Mouse (Mus musculus) forebrain, embryonic 14.5 days (tissue): Measurements from ENCODE around the gene Iqgap1. TPM values are rescaled to one million over a fixed set of nuclear protein-coding genes. Genes with fewer than 3 reads are reported as not detected.

Experiments
- ATAC-seq: fragments of 200-750 bp; cut with Nextera tagmentation; 2 replicates; pipeline ENCODE4 v1.8.0; 2017; ENCODE audit warnings: mild to moderate bottlenecking, moderate library complexity
- DNase-seq: peaks from one replicate; pipeline ENCODE4 v3.0.0-alpha.2; 2015; ENCODE audit warnings: low spot score
- H3K27ac ChIP-seq: fragments of 300-500 bp; sonication (generic); 2 replicates; pipeline ENCODE4 v1.5.1; 2014; ENCODE audit warnings: low read depth, mild to moderate bottlenecking, control low read depth, low read length, moderate library complexity
- H3K27me3 ChIP-seq: fragments of 300-500 bp; sonication (generic); replicated peaks from 2 replicates; pipeline ENCODE4 v1.6.1; 2014; ENCODE audit warnings: low read length, control low read depth, mixed read lengths; ENCODE audit not compliant: control insufficient read depth, insufficient read depth
- H3K36me3 ChIP-seq: fragments of 300-500 bp; sonication (generic); 2 replicates; pipeline ENCODE4 v1.6.1; 2014; ENCODE audit warnings: low read length, control low read depth; ENCODE audit not compliant: control insufficient read depth, insufficient read depth
- H3K4me1 ChIP-seq: fragments of 300-500 bp; sonication (generic); 2 replicates; pipeline ENCODE4 v1.6.1; 2014; ENCODE audit warnings: antibody characterized with exemption, low read length, control low read depth; ENCODE audit not compliant: control insufficient read depth, insufficient read depth
- H3K4me2 ChIP-seq: fragments of 300-500 bp; sonication (generic); 2 replicates; pipeline ENCODE4 v1.6.1; 2014; ENCODE audit warnings: mild to moderate bottlenecking, control low read depth, low read length
- H3K4me3 ChIP-seq: fragments of 300-500 bp; sonication (generic); 2 replicates; pipeline ENCODE4 v1.5.1; 2014; ENCODE audit warnings: low read depth, low read length, control low read depth
- H3K9ac ChIP-seq: fragments of 300-500 bp; sonication (generic); 2 replicates; pipeline ENCODE4 v1.6.1; 2014; ENCODE audit warnings: mild to moderate bottlenecking, low read length, control low read depth, moderate library complexity
- H3K9me3 ChIP-seq: fragments of 300-500 bp; sonication (generic); replicated peaks from 2 replicates; pipeline ENCODE4 v1.6.1; 2016; ENCODE audit warnings: low read length, control low read depth, mixed read lengths; ENCODE audit not compliant: control insufficient read depth
- WGBS: fragments of 180-500 bp; shearing (Covaris S2); extraction: QIAGEN DNeasy Blood & Tissue Kit; methylation state at CpG from one replicate; pipeline ENCODE4 v1.1.7; 2014; 5-methylcytosine and 5-hydroxymethylcytosine counted together
- polyA plus RNA-seq: library from polyadenylated mRNA; unstranded; fragments of >200 nt; fragmentation: Nextera tagmentation; extraction: Ambion mirVana; gene quantifications from 2 replicates; pipeline ENCODE4 v1.2.1, GENCODE M21; 2014

The Iqgap1 gene
- polyA plus RNA-seq, 1 experiment from 2014 or later = 16.5 TPM

DNA sequence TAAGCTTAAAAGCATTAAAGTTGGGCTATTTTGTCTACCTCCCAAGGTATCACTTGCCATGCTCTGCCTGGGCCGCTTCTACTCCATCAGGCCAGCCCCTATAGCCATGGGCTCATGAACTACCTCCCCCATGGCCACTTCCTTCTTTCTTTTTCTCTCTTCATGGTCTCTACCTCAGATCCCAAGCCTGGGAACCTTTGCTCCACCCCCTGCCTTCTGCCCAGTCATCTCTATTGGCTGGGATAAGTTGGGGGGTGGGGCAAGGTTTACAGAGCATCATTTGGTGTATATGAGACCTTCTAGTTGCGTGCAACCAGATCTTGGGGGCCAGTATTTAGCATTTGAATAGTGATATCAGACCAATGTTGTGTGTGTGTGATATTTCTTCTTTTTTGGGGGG, 36.7 kb upstream of the Iqgap1 start:
- Histone ChIP-seq H3K27me3 (no peaks in the 10 kb centered on the region), H3K9ac (no peak overlapping the region), H3K4me3 (no peak overlapping the region), H3K4me1 (peaks cover 17% of the 10 kb centered on the region), H3K36me3 (peaks cover 41% of the 10 kb centered on the region), H3K9me3 (no peaks in the 10 kb centered on the region), H3K4me2 (peak overlapping the region; percentile 78), H3K27ac (no peak overlapping the region)
- DNase-seq = no peak
- no peak for ATAC-seq
- WGBS = 83% methylated on average over 2 of the region's 2 CpGs

DNA sequence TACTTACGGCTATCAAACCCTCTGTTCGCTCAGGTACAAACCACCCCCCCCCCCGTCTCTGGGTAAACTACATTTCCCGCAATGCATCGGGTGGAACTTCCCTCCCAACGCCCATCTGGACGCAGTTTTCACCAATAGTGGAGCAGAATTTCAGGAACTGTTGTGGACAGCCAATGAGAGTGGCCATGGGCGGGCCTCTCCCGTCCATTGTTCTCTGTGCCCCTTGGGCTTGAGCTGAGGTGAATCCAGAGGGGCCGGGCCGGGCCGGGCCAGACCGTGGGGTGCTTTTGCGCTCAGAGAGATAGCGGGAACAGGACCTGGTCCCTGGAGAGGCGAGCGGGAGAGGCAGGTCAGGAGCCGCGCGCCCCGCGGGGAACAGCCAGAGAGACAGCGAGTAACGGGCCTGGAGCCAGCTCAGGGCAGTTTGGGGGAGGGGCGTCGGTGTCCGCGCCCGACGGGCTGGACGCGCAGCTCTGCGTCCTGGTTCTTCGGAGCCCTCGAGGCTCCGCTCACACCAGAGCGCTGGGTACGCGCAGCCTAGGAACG, 35.0 kb upstream of the Iqgap1 start, which contains the start of gene Zscan2:
Zscan2 (plus strand) TSS at position 192 of the 546 bp plus-strand sequence.
- peak within 1 kb of the TSS; percentile 96 for H3K9ac ChIP-seq
- H3K4me2 ChIP-seq = peak within 1 kb of the TSS; percentile 90
- H3K27me3 ChIP-seq = no peaks in the 10 kb centered on the region
- H3K27ac ChIP-seq = peak within 1 kb of the TSS; percentile 91
- under 1% methylated on average over 40 of the region's 40 CpGs for WGBS
- H3K4me3 ChIP-seq = peak within 1 kb of the TSS; percentile 83
- H3K9me3 ChIP-seq = no peaks in the 10 kb centered on the region
- ATAC-seq = peak; percentile 98
- H3K4me1 ChIP-seq = peaks cover 17% of the 10 kb centered on the region
- H3K36me3 ChIP-seq = peaks cover 27% of the 10 kb centered on the region
- peak; percentile 99 for DNase-seq

GRCm38 (mm10) chr7:80860227-80860626, 34.5 kb upstream of the Iqgap1 start:
- no peaks in the 10 kb centered on the region for H3K9me3 ChIP-seq
- peaks cover 17% of the 10 kb centered on the region for H3K4me1 ChIP-seq
- H3K9ac ChIP-seq = peak overlapping the region; percentile 96
- H3K4me2 ChIP-seq = peak overlapping the region; percentile 90
- DNase-seq (peak; percentile 92), ATAC-seq (peak; percentile 80)
- under 1% methylated on average over 13 of the region's 13 CpGs for WGBS
- peak overlapping the region; percentile 83 for H3K4me3 ChIP-seq
- peaks cover 21% of the 10 kb centered on the region for H3K36me3 ChIP-seq
- H3K27me3 ChIP-seq = no peaks in the 10 kb centered on the region
- H3K27ac ChIP-seq = peak overlapping the region; percentile 48

DNA sequence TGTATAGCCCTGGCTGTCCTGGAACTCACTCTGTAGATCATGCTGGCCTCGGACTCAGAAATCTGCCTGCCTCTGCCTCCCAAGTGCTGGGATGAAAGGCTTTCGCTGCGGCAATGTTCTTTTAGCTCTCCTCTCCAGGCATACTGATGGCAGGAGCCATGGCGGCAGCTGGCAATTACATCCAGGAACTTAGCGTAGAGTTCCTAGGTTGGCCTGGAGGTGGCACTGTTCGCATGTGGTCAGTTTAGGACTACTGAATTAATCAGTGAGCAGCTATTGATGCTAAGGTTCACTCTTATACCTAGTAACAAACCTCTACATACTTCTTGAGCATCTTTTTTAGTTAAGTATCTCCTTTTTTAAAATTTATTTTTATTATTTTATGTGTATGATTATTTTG, 31.4 kb upstream of the Iqgap1 start:
- DNase-seq (peak; percentile 77), ATAC-seq (no peak)
- no peak overlapping the region for H3K4me2 ChIP-seq
- H3K27ac ChIP-seq = no peak overlapping the region
- WGBS = 32% methylated on average over 6 of the region's 6 CpGs
- no peaks in the 10 kb centered on the region for H3K9me3 ChIP-seq
- no peak overlapping the region for H3K9ac ChIP-seq
- H3K27me3 ChIP-seq = no peaks in the 10 kb centered on the region
- H3K4me1 ChIP-seq = peaks cover 7% of the 10 kb centered on the region
- H3K36me3 ChIP-seq = no peaks in the 10 kb centered on the region
- H3K4me3 ChIP-seq = no peak overlapping the region

GRCm38 (mm10) chr7:80855316-80855715, 29.5 kb upstream of the Iqgap1 start:
- no peak for DNase-seq
- no peak for ATAC-seq
- Histone ChIP-seq H3K9me3 (no peaks in the 10 kb centered on the region), H3K9ac (no peak overlapping the region), H3K4me1 (no peaks in the 10 kb centered on the region), H3K4me2 (no peak overlapping the region), H3K27ac (no peak overlapping the region), H3K27me3 (no peaks in the 10 kb centered on the region), H3K36me3 (no peaks in the 10 kb centered on the region), H3K4me3 (no peak overlapping the region)

DNA sequence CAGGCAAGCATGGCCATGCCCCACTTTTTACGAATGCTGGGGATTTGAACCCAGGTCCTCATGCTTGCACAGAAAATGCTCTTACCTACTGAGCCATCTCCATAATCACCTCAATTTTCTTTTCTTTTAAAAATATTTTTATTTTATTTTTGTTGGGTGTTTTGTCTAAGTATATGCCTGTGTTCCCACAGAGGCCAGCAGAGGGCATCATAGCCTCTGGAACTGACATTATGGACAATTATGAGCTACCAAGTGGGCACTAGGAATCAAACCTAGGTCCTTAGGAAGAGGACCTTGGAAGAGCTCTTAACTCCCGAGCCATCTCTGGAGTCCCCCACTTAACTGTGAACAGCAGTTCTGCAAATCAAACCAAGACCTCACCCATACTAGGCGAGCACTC, 27.4 kb upstream of the Iqgap1 start:
- Histone ChIP-seq H3K4me1 (no peaks in the 10 kb centered on the region), H3K4me3 (no peak overlapping the region), H3K9ac (no peak overlapping the region), H3K27ac (no peak overlapping the region), H3K36me3 (no peaks in the 10 kb centered on the region), H3K27me3 (no peaks in the 10 kb centered on the region), H3K9me3 (no peaks in the 10 kb centered on the region), H3K4me2 (no peak overlapping the region)
- DNase-seq (no peak), ATAC-seq (no peak)
- WGBS = 91% methylated on average over 3 of the region's 3 CpGs

GRCm38 (mm10) chr7:80850520-80850919, 24.7 kb upstream of the Iqgap1 start:
- ATAC-seq = no peak
- Histone ChIP-seq H3K4me2 (no peak overlapping the region), H3K4me3 (no peak overlapping the region), H3K27ac (no peak overlapping the region), H3K36me3 (no peaks in the 10 kb centered on the region), H3K4me1 (no peaks in the 10 kb centered on the region), H3K27me3 (no peaks in the 10 kb centered on the region), H3K9ac (no peak overlapping the region), H3K9me3 (no peaks in the 10 kb centered on the region)
- 82% methylated on average over 5 of the region's 5 CpGs for WGBS
- no peak for DNase-seq

DNA sequence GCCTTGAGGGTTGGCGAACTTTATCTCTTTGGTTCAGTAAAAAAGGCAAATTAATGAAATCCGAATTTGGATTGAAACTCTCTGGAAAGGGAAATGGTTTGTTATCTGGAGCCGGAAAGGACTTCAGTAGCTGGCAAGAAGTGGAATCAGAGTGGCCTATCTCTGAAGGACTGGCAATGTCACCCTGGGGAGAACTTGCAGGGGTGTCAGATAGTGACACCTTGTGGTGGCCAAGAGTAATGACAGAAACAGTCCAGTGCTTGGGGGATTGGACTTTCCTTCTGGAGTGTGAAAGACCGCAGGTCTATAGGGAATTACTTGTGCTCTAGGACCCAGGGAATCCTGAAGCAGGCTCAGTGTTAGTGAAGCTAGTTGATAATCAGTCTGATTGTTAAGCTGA, 23.9 kb upstream of the Iqgap1 start:
- Histone ChIP-seq H3K4me2 (no peak overlapping the region), H3K27ac (no peak overlapping the region), H3K4me1 (no peaks in the 10 kb centered on the region), H3K36me3 (no peaks in the 10 kb centered on the region), H3K9ac (no peak overlapping the region), H3K9me3 (no peaks in the 10 kb centered on the region), H3K4me3 (no peak overlapping the region), H3K27me3 (no peaks in the 10 kb centered on the region)
- DNase-seq (peak; percentile 83), ATAC-seq (peak; percentile 60; the same call in 1 of the 2 replicates)
- 30% methylated on average over 4 of the region's 4 CpGs for WGBS

DNA sequence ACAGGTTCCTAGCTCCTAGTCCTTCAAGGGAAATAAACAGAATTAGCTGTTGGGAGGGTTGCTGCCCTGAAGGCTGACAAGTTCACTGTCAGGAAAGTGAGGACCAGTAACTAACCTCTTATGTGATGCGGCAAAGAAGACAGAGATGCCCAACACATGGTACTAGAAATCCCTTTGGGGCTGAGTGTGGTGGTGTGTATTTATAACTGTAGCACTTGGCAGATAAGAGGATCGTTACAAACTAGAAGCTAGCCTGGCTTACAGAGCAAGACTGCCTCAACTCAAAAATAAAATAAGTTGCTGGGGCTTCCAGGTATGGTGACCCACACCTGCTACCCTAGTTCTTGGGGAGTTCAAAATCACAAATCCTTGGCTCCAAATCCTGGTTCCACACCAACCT, 23.5 kb upstream of the Iqgap1 start:
- Histone ChIP-seq H3K9me3 (no peaks in the 10 kb centered on the region), H3K4me2 (no peak overlapping the region), H3K4me3 (no peak overlapping the region), H3K27me3 (no peaks in the 10 kb centered on the region), H3K36me3 (no peaks in the 10 kb centered on the region), H3K4me1 (no peaks in the 10 kb centered on the region), H3K27ac (no peak overlapping the region), H3K9ac (no peak overlapping the region)
- ATAC-seq (no peak), DNase-seq (no peak)
- WGBS = 82% methylated on average over 2 of the region's 2 CpGs
